Mouse (Mus musculus): Measurements from ENCODE around the gene Adamtsl4.
"Not testable (repeated sequence)": the region's sequence is repeated elsewhere in the genome, so short reads cannot be mapped to it uniquely, and the experiment has no call there.

Gene Adamtsl4

GRCm38 (mm10) chr3:95675301-95676092 is 12.2 kb downstream of the Adamtsl4 start:
- DNase-seq (ENCODE audit: low spot score): peak; percentile 85

GRCm38 (mm10) chr3:95674812-95675211 is 12.9 kb downstream of the Adamtsl4 start:
- DNase-seq (ENCODE audit: low spot score): peak; percentile 34

- DNase-seq (ENCODE audit: low spot score): peak; percentile 62
Observed at GRCm38 (mm10) chr3:95674236-95674635, 13.5 kb downstream of the Adamtsl4 start.

GRCm38 (mm10) chr3:95673707-95674211 is 14.0 kb downstream of the Adamtsl4 start:
- no peak for DNase-seq (ENCODE audit: low spot score)

- no peak for DNase-seq (ENCODE audit: low spot score)
Observed at GRCm38 (mm10) chr3:95672861-95673706, 14.6 kb downstream of the Adamtsl4 start.

GRCm38 (mm10) chr3:95672461-95672860 is 15.3 kb downstream of the Adamtsl4 start:
- no peak for DNase-seq (ENCODE audit: low spot score)

GRCm38 (mm10) chr3:95671201-95671600 is 16.5 kb downstream of the Adamtsl4 start:
- no peak for DNase-seq (ENCODE audit: low spot score)

- not testable (repeated sequence) for DNase-seq (ENCODE audit: low spot score)
Observed at GRCm38 (mm10) chr3:95670419-95670818, 17.3 kb downstream of the Adamtsl4 start.

GRCm38 (mm10) chr3:95669309-95669665 is 18.4 kb downstream of the Adamtsl4 start:
- no peak for DNase-seq (ENCODE audit: low spot score)

GRCm38 (mm10) chr3:95668589-95669308 is 19.0 kb downstream of the Adamtsl4 start:
- DNase-seq (ENCODE audit: low spot score): no peak

- DNase-seq (ENCODE audit: low spot score): peak; percentile 51
Observed at GRCm38 (mm10) chr3:95668026-95668425, 19.7 kb downstream of the Adamtsl4 start.

GRCm38 (mm10) chr3:95667521-95667920 is 20.2 kb downstream of the Adamtsl4 start:
- no peak for DNase-seq (ENCODE audit: low spot score)

GRCm38 (mm10) chr3:95666124-95666844 is 21.4 kb downstream of the Adamtsl4 start:
- DNase-seq (ENCODE audit: low spot score): peak; percentile 41

GRCm38 (mm10) chr3:95664940-95665352 is 22.8 kb downstream of the Adamtsl4 start:
- DNase-seq (ENCODE audit: low spot score): no peak

- DNase-seq (ENCODE audit: low spot score): no peak
Observed at GRCm38 (mm10) chr3:95663969-95664608, 23.6 kb downstream of the Adamtsl4 start.

- DNase-seq (ENCODE audit: low spot score): no peak
Observed at GRCm38 (mm10) chr3:95663486-95663885, 24.2 kb downstream of the Adamtsl4 start.

- no peak for DNase-seq (ENCODE audit: low spot score)
Observed at GRCm38 (mm10) chr3:95662724-95663449, 24.8 kb downstream of the Adamtsl4 start.

- no peak for DNase-seq (ENCODE audit: low spot score)
Observed at GRCm38 (mm10) chr3:95661945-95662715, 25.6 kb downstream of the Adamtsl4 start.

- DNase-seq (ENCODE audit: low spot score): no peak
Observed at GRCm38 (mm10) chr3:95660788-95661478, 26.8 kb downstream of the Adamtsl4 start.

All from embryo, embryonic 10 days (tissue).